ENCODE assay signal across 25 mouse cellular contexts in the genomic region with DNA sequence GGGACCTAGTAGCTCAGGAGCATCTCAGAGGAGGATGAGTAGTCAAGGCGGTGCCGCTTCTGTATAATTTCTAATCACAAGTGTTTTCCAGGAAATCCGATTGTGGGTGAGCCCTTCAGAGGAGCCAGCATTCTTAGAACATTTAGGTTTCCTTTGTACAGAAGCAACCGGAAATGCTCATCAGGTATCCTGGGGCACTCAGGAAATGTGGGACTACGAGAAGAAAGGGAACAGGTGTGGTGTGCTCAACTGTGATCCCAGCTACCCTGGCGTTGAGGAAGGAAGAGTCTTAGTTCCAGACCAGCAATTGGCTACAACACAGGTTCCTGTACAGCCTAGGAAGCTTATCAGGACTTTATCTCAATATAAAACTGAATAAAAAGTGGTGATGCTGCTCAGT.
DNase-seq lines count a peak whose midpoint lies in the region; ATAC-seq and TF ChIP-seq lines count a peak whose summit lies in the region.
"Had no signal": no experiment of that assay in that cellular context is flagged by ENCODE, and none has a peak within 500 bp of the region (broad histone marks: within the 10 kb centered on the region; RNA-seq: fewer than 3 reads in every experiment).

No protein-coding gene starts in this region.

- 0 out of 2 replicates have a peak overlapping the region, but pooled peaks have one; percentile 3 for H3K27ac ChIP-seq in layer of hippocampus, adult 2 months
- H3K27ac ChIP-seq in midbrain, embryonic 15.5 days: 0 out of 2 replicates have a peak overlapping the region, but pooled peaks have one; percentile 11
- no peak overlapping the region; the same call in 1 of the 2 replicates for H3K27ac ChIP-seq in midbrain, embryonic 16.5 days (ENCODE audit: low read length)
- H3K27ac ChIP-seq: embryonic facial prominence, embryonic 13.5 days; embryonic facial prominence, embryonic 15.5 days; forebrain, embryonic 10.5 days; forebrain, embryonic 12.5 days had no signal

- H3K4me1 ChIP-seq in midbrain, embryonic 15.5 days: 0 out of 2 replicates have a peak, but pooled peaks cover 3% of the 10 kb centered on the region
- peaks cover 13% of the 10 kb centered on the region for H3K4me1 ChIP-seq in midbrain, embryonic 16.5 days (ENCODE audit: control insufficient read depth, insufficient read depth, low read length)
- H3K4me1 ChIP-seq: embryonic facial prominence, embryonic 13.5 days; embryonic facial prominence, embryonic 15.5 days; forebrain, embryonic 10.5 days; forebrain, embryonic 12.5 days had no signal

- no peak for DNase-seq in layer of hippocampus, adult 2 months (ENCODE audit: low spot score in 2 of 2)
- no peak for DNase-seq in layer of hippocampus, adult 9-11 months
- peak; percentile 31 for DNase-seq in ZHBTc4 (ENCODE audit: low read depth, low spot score)
- no peak for DNase-seq in retina, embryonic 14.5 days (ENCODE audit: low spot score)
- DNase-seq: adrenal gland, adult 2 months; adrenal gland, postnatal 10 days; adrenal gland, postnatal 25 days; B cell, adult 2 months; cerebellum, adult 11 months; cerebellum, adult 18-20 months; cerebellum, adult 8-10 months; cerebellum, adult 9-11 months; cerebellum, postnatal 14 days; cerebellum, postnatal 36 days; embryo, embryonic 11 days had no signal

- 77% methylated on average over 6 of the region's 6 CpGs for WGBS in midbrain, embryonic 15.5 days
- 75% methylated on average over 6 of the region's 6 CpGs for WGBS in midbrain, embryonic 16.5 days

- no peaks in the 10 kb centered on the region for H3K27me3 ChIP-seq in midbrain, embryonic 15.5 days (replicated peaks)
- no peaks in the 10 kb centered on the region for H3K27me3 ChIP-seq in midbrain, embryonic 16.5 days (ENCODE audit: control insufficient read depth, insufficient read depth, low read depth, low read length)
- H3K27me3 ChIP-seq: embryonic facial prominence, embryonic 13.5 days; embryonic facial prominence, embryonic 15.5 days; forebrain, embryonic 12.5 days had no signal

- no peak for ATAC-seq in midbrain, embryonic 15.5 days (replicated peaks)
- ATAC-seq in midbrain, embryonic 16.5 days: no peak
- ATAC-seq: CD4-positive, CD25-positive, alpha-beta regulatory T cell, adult 4 months; forebrain, embryonic 14.5 days; forebrain, embryonic 16.5 days had no signal

- no peaks in the 10 kb centered on the region for H3K36me3 ChIP-seq in midbrain, embryonic 15.5 days (replicated peaks)
- H3K36me3 ChIP-seq in midbrain, embryonic 16.5 days (ENCODE audit: control insufficient read depth, insufficient read depth, low read length): no peaks in the 10 kb centered on the region
- H3K36me3 ChIP-seq: embryonic facial prominence, embryonic 13.5 days; embryonic facial prominence, embryonic 15.5 days; forebrain, embryonic 10.5 days; forebrain, embryonic 12.5 days had no signal

- no peaks in the 10 kb centered on the region for H3K9me3 ChIP-seq in midbrain, embryonic 15.5 days
- H3K9me3 ChIP-seq in midbrain, embryonic 16.5 days (replicated peaks; ENCODE audit: control insufficient read depth, low read length, poor library complexity, severe bottlenecking): no peaks in the 10 kb centered on the region
- H3K9me3 ChIP-seq: embryonic facial prominence, embryonic 13.5 days; embryonic facial prominence, embryonic 15.5 days; forebrain, embryonic 10.5 days; forebrain, embryonic 12.5 days had no signal

- no peak overlapping the region for H3K4me3 ChIP-seq in layer of hippocampus, adult 2 months
- no peak overlapping the region for H3K4me3 ChIP-seq in midbrain, embryonic 15.5 days
- no peak overlapping the region for H3K4me3 ChIP-seq in midbrain, embryonic 16.5 days (ENCODE audit: low read depth, low read length)
- H3K4me3 ChIP-seq: embryonic facial prominence, embryonic 13.5 days; embryonic facial prominence, embryonic 15.5 days; erythroblast, embryonic 14.5 days; forebrain, embryonic 10.5 days; forebrain, embryonic 12.5 days had no signal

- H3K9ac ChIP-seq in midbrain, embryonic 15.5 days: no peak overlapping the region
- no peak overlapping the region for H3K9ac ChIP-seq in midbrain, embryonic 16.5 days (ENCODE audit: low read depth, low read length)
- H3K9ac ChIP-seq: embryonic facial prominence, embryonic 13.5 days; embryonic facial prominence, embryonic 15.5 days; forebrain, embryonic 12.5 days had no signal

- no peak for TF ChIP-seq CTCF in layer of hippocampus, adult 2 months (conservative IDR thresholded peaks at IDR 0.05)

- H3K4me2 ChIP-seq in midbrain, embryonic 15.5 days: no peak overlapping the region
- no peak overlapping the region for H3K4me2 ChIP-seq in midbrain, embryonic 16.5 days (ENCODE audit: low read length)
- H3K4me2 ChIP-seq: embryonic facial prominence, embryonic 13.5 days; embryonic facial prominence, embryonic 15.5 days; forebrain, embryonic 12.5 days had no signal
